Mouse (Mus musculus) cerebellum, adult 2 months (tissue): ENCODE measurements at regions not wholly inside any gene's neighbourhood (a gene's known extent, or its start where the extent isn't known, plus 50 kb on each side); places are given as distances from the start of the nearest gene placed in this dataset.

ENCODE experiments used
- DNase-seq, 2 experiments: peaks; one replicate each; pipeline ENCODE4 v3.0.0; 2021
- H3K27ac ChIP-seq: fragments of 200-500 bp; 2 replicates; pipeline ENCODE4 v1.5.1; 2012; ENCODE audit warnings: low read length, control low read depth, inconsistent platforms; ENCODE audit not compliant: insufficient read depth
- H3K27me3 ChIP-seq: fragments of 200-500 bp; 2 replicates; pipeline ENCODE4 v1.6.1; 2012; ENCODE audit warnings: inconsistent platforms, mild to moderate bottlenecking, low read length, moderate library complexity; ENCODE audit not compliant: control insufficient read depth, insufficient read depth
- H3K4me1 ChIP-seq: fragments of 200-500 bp; 2 replicates; pipeline ENCODE4 v1.6.1; 2011; ENCODE audit warnings: low read length; ENCODE audit not compliant: control insufficient read depth, insufficient read depth
- H3K4me3 ChIP-seq: fragments of 200-500 bp; replicated peaks from 2 replicates; pipeline ENCODE3; 2011; ENCODE audit warnings: mild to moderate bottlenecking, low read depth, low read length, control low read depth; ENCODE audit not compliant: insufficient read depth
- CTCF ChIP-seq: fragments of 200-500 bp; IDR thresholded peaks from 2 replicates; pipeline ENCODE4 v1.5.1; 2011; ENCODE audit warnings: low read depth, mild to moderate bottlenecking, control low read depth, low read length, moderate library complexity, borderline replicate concordance; ENCODE audit not compliant: insufficient read depth
- POLR2A ChIP-seq: fragments of 200-500 bp; IDR thresholded peaks from 2 replicates; pipeline ENCODE4 v1.6.1; 2011; ENCODE audit warnings: low read length, control low read depth, borderline replicate concordance; ENCODE audit not compliant: insufficient read depth
- WGBS: fragments of 180-500 bp; shearing (Covaris S2); methylation state at CpG from one replicate; pipeline ENCODE4 v1.1.7; 2018; 5-methylcytosine and 5-hydroxymethylcytosine counted together

DNA sequence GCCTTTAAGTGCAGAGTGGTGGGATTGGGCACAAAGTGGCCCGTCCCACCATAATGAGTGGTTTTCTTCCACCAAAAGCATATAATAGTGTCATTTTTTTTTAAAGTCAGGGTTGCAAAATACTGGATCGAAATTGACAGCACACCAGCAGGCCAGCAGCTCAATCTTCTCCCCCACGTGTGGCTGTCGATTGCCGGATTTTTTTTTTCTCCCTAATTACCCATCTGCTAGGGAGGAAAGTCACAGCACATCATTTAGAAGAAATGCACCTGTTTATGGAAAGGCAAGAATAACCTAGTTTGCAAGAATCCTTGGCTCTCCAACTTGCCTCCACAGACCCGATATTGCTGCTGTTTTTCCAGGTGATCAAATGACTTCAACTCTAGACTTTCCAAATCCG is 464.9 kb downstream of the Dok5 start:
- Histone ChIP-seq H3K27ac (no peak overlapping the region), H3K27me3 (no peaks in the 10 kb centered on the region), H3K4me3 (no peak overlapping the region), H3K4me1 (no peaks in the 10 kb centered on the region)
- TF ChIP-seq POLR2A, result no peak
- no peak for TF ChIP-seq CTCF
- WGBS, result 62% methylated on average over 7 of the region's 7 CpGs
- no peak for DNase-seq

DNA sequence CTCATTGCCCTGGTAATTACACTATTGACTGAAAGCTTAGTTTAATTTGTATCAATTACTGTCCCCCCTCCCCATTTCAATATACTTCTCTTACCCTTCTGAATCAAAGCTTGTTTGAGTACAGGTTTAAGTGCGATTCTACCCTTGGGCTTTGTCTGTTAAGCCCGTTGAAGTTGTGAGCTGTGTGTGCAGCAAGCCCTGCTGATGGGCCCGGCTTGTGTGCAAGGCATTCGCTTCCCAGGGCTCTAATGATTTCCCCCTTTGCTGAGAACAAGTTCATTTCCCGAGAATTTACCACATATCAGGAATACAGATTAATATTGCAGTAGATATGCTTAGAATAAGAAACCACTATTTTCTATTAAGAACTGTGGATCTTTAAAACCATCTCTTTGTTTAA is 460.6 kb downstream of the Dok5 start:
- Histone ChIP-seq H3K4me1 (no peaks in the 10 kb centered on the region), H3K4me3 (no peak overlapping the region), H3K27ac (no peak overlapping the region), H3K27me3 (no peaks in the 10 kb centered on the region)
- 91% methylated on average over 5 of the region's 5 CpGs for WGBS
- TF ChIP-seq CTCF (no peak), POLR2A (no peak)
- DNase-seq, result no peak
